Mouse (Mus musculus): ENCODE results near the gene Dlgap4. TPM values are rescaled to one million over a fixed set of nuclear protein-coding genes. Genes with fewer than 3 reads are reported as not detected.

The Dlgap4 gene
- polyA plus RNA-seq, 1 experiment: 40.7 TPM

GRCm38 (mm10) chr2:156648042-156648441 lies 34.5 kb downstream of the Dlgap4 start:
- peaks cover 90% of the 10 kb centered on the region for H3K27me3 ChIP-seq (ENCODE audit: control insufficient read depth, insufficient read depth, insufficient read length)
- no peaks in the 10 kb centered on the region for H3K79me3 ChIP-seq (ENCODE audit: low read depth)

GRCm38 (mm10) chr2:156649450-156649849 lies 35.9 kb downstream of the Dlgap4 start:
- Histone ChIP-seq H3K36me3 (ENCODE audit: control insufficient read depth, insufficient read depth) (no peaks in the 10 kb centered on the region), H3K4me3 (ENCODE audit: insufficient read depth, poor library complexity, severe bottlenecking) (no peak overlapping the region), H3ac (ENCODE audit: control insufficient read depth, insufficient read length, low read depth) (no peak overlapping the region), H3K79me2 (ENCODE audit: control insufficient read depth, insufficient read depth) (no peaks in the 10 kb centered on the region), H3K27me3 (ENCODE audit: control insufficient read depth, insufficient read depth, insufficient read length) (peaks cover 89% of the 10 kb centered on the region), H3K79me3 (ENCODE audit: low read depth) (no peaks in the 10 kb centered on the region)
- TF ChIP-seq MYOG (IDR thresholded peaks at IDR 0.05; ENCODE audit: control insufficient read depth, extremely low read depth, insufficient read length): no peak
- no peak for TF ChIP-seq CEBPB (IDR thresholded peaks at IDR 0.05; ENCODE audit: low read depth)
- TF ChIP-seq FOSL1 (IDR thresholded peaks at IDR 0.05; ENCODE audit: insufficient read depth, low read length, poor library complexity, severe bottlenecking): no peak
- TF ChIP-seq CTCF (IDR thresholded peaks at IDR 0.05; ENCODE audit: control insufficient read depth, insufficient read depth, insufficient read length): no peak
- no peak for TF ChIP-seq USF1 (IDR thresholded peaks at IDR 0.05; ENCODE audit: low read depth)
- TF ChIP-seq MYOD1 (IDR thresholded peaks at IDR 0.05; ENCODE audit: control insufficient read depth, insufficient read length, low read depth): no peak
- TF ChIP-seq MAX (IDR thresholded peaks at IDR 0.05): no peak

More at GRCm38 (mm10) chr2:156648042-156648441, 34.5 kb downstream of the Dlgap4 start:
- Histone ChIP-seq H3ac (ENCODE audit: control insufficient read depth, insufficient read length, low read depth) (no peak overlapping the region), H3K79me2 (ENCODE audit: control insufficient read depth, insufficient read depth) (no peaks in the 10 kb centered on the region), H3K4me3 (ENCODE audit: insufficient read depth, poor library complexity, severe bottlenecking) (no peak overlapping the region), H3K36me3 (ENCODE audit: control insufficient read depth, insufficient read depth) (no peaks in the 10 kb centered on the region)
- TF ChIP-seq MYOG (IDR thresholded peaks at IDR 0.05; ENCODE audit: control insufficient read depth, extremely low read depth, insufficient read length) (no peak), FOSL1 (IDR thresholded peaks at IDR 0.05; ENCODE audit: insufficient read depth, low read length, poor library complexity, severe bottlenecking) (no peak), USF1 (IDR thresholded peaks at IDR 0.05; ENCODE audit: low read depth) (no peak), MYOD1 (IDR thresholded peaks at IDR 0.05; ENCODE audit: control insufficient read depth, insufficient read length, low read depth) (no peak), MAX (IDR thresholded peaks at IDR 0.05) (no peak), CTCF (IDR thresholded peaks at IDR 0.05; ENCODE audit: control insufficient read depth, insufficient read depth, insufficient read length) (no peak), CEBPB (IDR thresholded peaks at IDR 0.05; ENCODE audit: low read depth) (no peak)

- Histone ChIP-seq H3K79me3 (ENCODE audit: low read depth) (no peaks in the 10 kb centered on the region), H3K27me3 (ENCODE audit: control insufficient read depth, insufficient read depth, insufficient read length) (peaks cover 87% of the 10 kb centered on the region), H3K36me3 (ENCODE audit: control insufficient read depth, insufficient read depth) (no peaks in the 10 kb centered on the region), H3K79me2 (ENCODE audit: control insufficient read depth, insufficient read depth) (no peaks in the 10 kb centered on the region), H3ac (ENCODE audit: control insufficient read depth, insufficient read length, low read depth) (no peak overlapping the region), H3K4me3 (ENCODE audit: insufficient read depth, poor library complexity, severe bottlenecking) (no peak overlapping the region)
- TF ChIP-seq FOSL1 (IDR thresholded peaks at IDR 0.05; ENCODE audit: insufficient read depth, low read length, poor library complexity, severe bottlenecking) (no peak), MYOG (IDR thresholded peaks at IDR 0.05; ENCODE audit: control insufficient read depth, extremely low read depth, insufficient read length) (no peak), MYOD1 (IDR thresholded peaks at IDR 0.05; ENCODE audit: control insufficient read depth, insufficient read length, low read depth) (no peak), MAX (IDR thresholded peaks at IDR 0.05) (no peak), USF1 (IDR thresholded peaks at IDR 0.05; ENCODE audit: low read depth) (no peak), CEBPB (IDR thresholded peaks at IDR 0.05; ENCODE audit: low read depth) (no peak), CTCF (IDR thresholded peaks at IDR 0.05; ENCODE audit: control insufficient read depth, insufficient read depth, insufficient read length) (no peak)
Observed at GRCm38 (mm10) chr2:156651019-156651418, 37.5 kb downstream of the Dlgap4 start.

- H3K79me3 ChIP-seq (ENCODE audit: low read depth): no peaks in the 10 kb centered on the region
- no peak overlapping the region for H3ac ChIP-seq (ENCODE audit: control insufficient read depth, insufficient read length, low read depth)
- H3K27me3 ChIP-seq (ENCODE audit: control insufficient read depth, insufficient read depth, insufficient read length): peaks cover 81% of the 10 kb centered on the region
- no peaks in the 10 kb centered on the region for H3K36me3 ChIP-seq (ENCODE audit: control insufficient read depth, insufficient read depth)
- TF ChIP-seq FOSL1 (IDR thresholded peaks at IDR 0.05; ENCODE audit: insufficient read depth, low read length, poor library complexity, severe bottlenecking) (no peak), CTCF (IDR thresholded peaks at IDR 0.05; ENCODE audit: control insufficient read depth, insufficient read depth, insufficient read length) (no peak), MYOG (IDR thresholded peaks at IDR 0.05; ENCODE audit: control insufficient read depth, extremely low read depth, insufficient read length) (no peak), MYOD1 (IDR thresholded peaks at IDR 0.05; ENCODE audit: control insufficient read depth, insufficient read length, low read depth) (no peak), MAX (IDR thresholded peaks at IDR 0.05) (no peak), USF1 (IDR thresholded peaks at IDR 0.05; ENCODE audit: low read depth) (no peak), CEBPB (IDR thresholded peaks at IDR 0.05; ENCODE audit: low read depth) (no peak)
- no peak overlapping the region for H3K4me3 ChIP-seq (ENCODE audit: insufficient read depth, poor library complexity, severe bottlenecking)
- H3K79me2 ChIP-seq (ENCODE audit: control insufficient read depth, insufficient read depth): no peaks in the 10 kb centered on the region
Observed at GRCm38 (mm10) chr2:156652841-156653240, 39.3 kb downstream of the Dlgap4 start.

- H3K4me3 ChIP-seq (ENCODE audit: insufficient read depth, poor library complexity, severe bottlenecking): no peak overlapping the region
- peaks cover 81% of the 10 kb centered on the region for H3K27me3 ChIP-seq (ENCODE audit: control insufficient read depth, insufficient read depth, insufficient read length)
- H3K79me2 ChIP-seq (ENCODE audit: control insufficient read depth, insufficient read depth): no peaks in the 10 kb centered on the region
- no peak overlapping the region for H3ac ChIP-seq (ENCODE audit: control insufficient read depth, insufficient read length, low read depth)
- TF ChIP-seq MAX (IDR thresholded peaks at IDR 0.05) (no peak), CTCF (IDR thresholded peaks at IDR 0.05; ENCODE audit: control insufficient read depth, insufficient read depth, insufficient read length) (no peak), MYOD1 (IDR thresholded peaks at IDR 0.05; ENCODE audit: control insufficient read depth, insufficient read length, low read depth) (no peak), MYOG (IDR thresholded peaks at IDR 0.05; ENCODE audit: control insufficient read depth, extremely low read depth, insufficient read length) (no peak), CEBPB (IDR thresholded peaks at IDR 0.05; ENCODE audit: low read depth) (no peak), FOSL1 (IDR thresholded peaks at IDR 0.05; ENCODE audit: insufficient read depth, low read length, poor library complexity, severe bottlenecking) (no peak), USF1 (IDR thresholded peaks at IDR 0.05; ENCODE audit: low read depth) (no peak)
- no peaks in the 10 kb centered on the region for H3K79me3 ChIP-seq (ENCODE audit: low read depth)
- no peaks in the 10 kb centered on the region for H3K36me3 ChIP-seq (ENCODE audit: control insufficient read depth, insufficient read depth)
Observed at GRCm38 (mm10) chr2:156654148-156654547, 40.6 kb downstream of the Dlgap4 start.
